Mouse (Mus musculus) kidney, embryonic 14.5 days (tissue): ENCODE results near the gene Eif4h. TPM values are rescaled to one million over a fixed set of nuclear protein-coding genes. Genes with fewer than 3 reads are reported as not detected.

Experiments used
- ATAC-seq: fragments of 200-750 bp; cut with Nextera tagmentation; 2 replicates; pipeline ENCODE4 v1.8.0; 2017; ENCODE audit warnings: moderate number of reproducible peaks, mild to moderate bottlenecking, moderate TSS enrichment, moderate library complexity; ENCODE audit not compliant: low FRiP score, low TSS enrichment
- H3K27ac ChIP-seq: fragments of 300-500 bp; sonication (generic); 2 replicates; pipeline ENCODE4 v1.5.1; 2014; ENCODE audit warnings: low read depth, mild to moderate bottlenecking, low read length, moderate library complexity, mixed read lengths
- H3K27me3 ChIP-seq: fragments of 300-500 bp; sonication (generic); 2 replicates; pipeline ENCODE4 v1.6.1; 2014; ENCODE audit warnings: mild to moderate bottlenecking, low read length; ENCODE audit not compliant: control insufficient read depth, insufficient read depth
- H3K36me3 ChIP-seq: fragments of 300-500 bp; sonication (generic); 2 replicates; pipeline ENCODE4 v1.6.1; 2014; ENCODE audit warnings: low read length, mixed read lengths; ENCODE audit not compliant: control insufficient read depth, insufficient read depth
- H3K4me1 ChIP-seq: fragments of 300-500 bp; sonication (generic); 2 replicates; pipeline ENCODE4 v1.6.1; 2014; ENCODE audit warnings: low read length, mixed read lengths; ENCODE audit not compliant: control insufficient read depth, insufficient read depth
- H3K4me2 ChIP-seq: fragments of 300-500 bp; sonication (generic); replicated peaks from 2 replicates; pipeline ENCODE4 v1.6.1; 2014; ENCODE audit warnings: low read depth, mild to moderate bottlenecking, low read length
- H3K4me3 ChIP-seq: fragments of 300-500 bp; sonication (generic); 2 replicates; pipeline ENCODE4 v1.5.1; 2014; ENCODE audit warnings: mild to moderate bottlenecking, low read length
- H3K9ac ChIP-seq: fragments of 300-500 bp; sonication (generic); 2 replicates; pipeline ENCODE4 v1.6.1; 2014; ENCODE audit warnings: low read depth, mild to moderate bottlenecking, low read length, moderate library complexity
- H3K9me3 ChIP-seq: fragments of 300-500 bp; sonication (generic); 2 replicates; pipeline ENCODE4 v1.6.1; 2016; ENCODE audit warnings: low read length; ENCODE audit not compliant: control insufficient read depth
- WGBS: fragments of 180-500 bp; shearing (Covaris S2); extraction: QIAGEN DNeasy Blood & Tissue Kit; methylation state at CpG from one replicate; pipeline ENCODE4 v1.1.7; 2014; 5-methylcytosine and 5-hydroxymethylcytosine counted together
- polyA plus RNA-seq: library from polyadenylated mRNA; unstranded; fragments of >200 nt; fragmentation: Nextera tagmentation; extraction: Ambion mirVana; gene quantifications from 2 replicates; pipeline ENCODE4 v1.2.1, GENCODE M21; 2014

The Eif4h gene
- polyA plus RNA-seq, 1 experiment from 2014 or later, result 491 TPM

DNA sequence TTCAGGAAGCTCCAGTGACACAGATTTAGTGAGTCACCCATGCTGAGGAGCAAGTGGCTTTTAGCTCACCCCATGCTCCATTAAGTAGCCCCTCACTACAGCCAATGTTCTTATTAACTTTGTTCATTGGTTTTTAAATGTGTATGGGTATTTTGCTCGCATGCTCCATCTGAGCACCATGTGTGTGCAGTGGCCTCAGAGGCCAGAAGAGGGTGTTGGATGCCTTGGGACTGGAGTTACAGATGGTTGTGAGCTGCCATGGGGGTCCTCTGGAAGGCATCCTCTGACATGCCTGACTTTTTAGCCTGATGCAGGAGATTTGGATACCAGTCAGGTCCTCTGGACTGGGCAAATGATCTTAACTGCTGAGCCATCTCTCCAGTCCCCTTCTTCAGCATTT is 4.8 kb upstream of the Eif4h start:
- Histone ChIP-seq H3K9me3 (no peaks in the 10 kb centered on the region), H3K9ac (no peak overlapping the region), H3K27me3 (no peaks in the 10 kb centered on the region), H3K27ac (no peak overlapping the region), H3K4me3 (no peak overlapping the region), H3K4me2 (no peak overlapping the region), H3K36me3 (no peaks in the 10 kb centered on the region), H3K4me1 (no peaks in the 10 kb centered on the region)
- WGBS, result 72% methylated on average over 1 of the region's 1 CpGs
- no peak for ATAC-seq

- H3K4me1 ChIP-seq, result peaks cover 7% of the 10 kb centered on the region
- H3K9ac ChIP-seq, result no peak overlapping the region
- no peak overlapping the region for H3K27ac ChIP-seq
- H3K36me3 ChIP-seq, result peaks cover 14% of the 10 kb centered on the region
- no peaks in the 10 kb centered on the region for H3K9me3 ChIP-seq
- no peaks in the 10 kb centered on the region for H3K27me3 ChIP-seq
- no peak overlapping the region for H3K4me3 ChIP-seq
- ATAC-seq, result no peak
- H3K4me2 ChIP-seq, result no peak overlapping the region
- 81% methylated on average over 3 of the region's 3 CpGs for WGBS
Measured at GRCm38 (mm10) chr5:134640371-134640770, 1.1 kb upstream of the Eif4h start.

- H3K9me3 ChIP-seq, result no peaks in the 10 kb centered on the region
- peak overlapping the region; percentile 96 for H3K27ac ChIP-seq
- peak; percentile 68 for ATAC-seq
- peaks cover 30% of the 10 kb centered on the region for H3K36me3 ChIP-seq
- H3K4me1 ChIP-seq, result peaks cover 7% of the 10 kb centered on the region
- no peaks in the 10 kb centered on the region for H3K27me3 ChIP-seq
- peak overlapping the region; percentile 75 for H3K4me2 ChIP-seq
- WGBS, result under 1% methylated on average over 77 of the region's 85 CpGs
- H3K9ac ChIP-seq, result peak overlapping the region; percentile 100
- peak overlapping the region; percentile 100 for H3K4me3 ChIP-seq
Measured at GRCm38 (mm10) chr5:134638461-134639268, 625 bp downstream of the Eif4h start.

GRCm38 (mm10) chr5:134637820-134638367 is 1.4 kb downstream of the Eif4h start:
- no peaks in the 10 kb centered on the region for H3K9me3 ChIP-seq
- H3K4me3 ChIP-seq, result peak overlapping the region; percentile 100
- peak overlapping the region; percentile 100 for H3K9ac ChIP-seq
- WGBS, result 18% methylated on average over 5 of the region's 5 CpGs
- peak overlapping the region; percentile 75 for H3K4me2 ChIP-seq
- no peaks in the 10 kb centered on the region for H3K27me3 ChIP-seq
- peaks cover 7% of the 10 kb centered on the region for H3K4me1 ChIP-seq
- peaks cover 34% of the 10 kb centered on the region for H3K36me3 ChIP-seq
- no peak overlapping the region; the same call in 1 of the 2 replicates for H3K27ac ChIP-seq
- no peak for ATAC-seq

GRCm38 (mm10) chr5:134632841-134633240 is 6.4 kb downstream of the Eif4h start:
- Histone ChIP-seq H3K36me3 (peaks cover 71% of the 10 kb centered on the region), H3K4me1 (peaks cover 6% of the 10 kb centered on the region)
- WGBS, result 75% methylated on average over 2 of the region's 2 CpGs

GRCm38 (mm10) chr5:134630835-134631234 is 8.5 kb downstream of the Eif4h start:
- H3K27ac ChIP-seq, result no peak overlapping the region
- H3K36me3 ChIP-seq, result peaks cover 81% of the 10 kb centered on the region
- no peaks in the 10 kb centered on the region for H3K4me1 ChIP-seq
- H3K4me3 ChIP-seq, result no peak overlapping the region
- no peak overlapping the region for H3K4me2 ChIP-seq
- no peak for ATAC-seq
- H3K9ac ChIP-seq, result no peak overlapping the region
- no peaks in the 10 kb centered on the region for H3K9me3 ChIP-seq
- H3K27me3 ChIP-seq, result no peaks in the 10 kb centered on the region

More at GRCm38 (mm10) chr5:134632841-134633240, 6.4 kb downstream of the Eif4h start:
- Histone ChIP-seq H3K27me3 (no peaks in the 10 kb centered on the region), H3K4me2 (no peak overlapping the region), H3K9me3 (no peaks in the 10 kb centered on the region), H3K9ac (no peak overlapping the region), H3K27ac (no peak overlapping the region), H3K4me3 (no peak overlapping the region)
- ATAC-seq, result no peak

DNA sequence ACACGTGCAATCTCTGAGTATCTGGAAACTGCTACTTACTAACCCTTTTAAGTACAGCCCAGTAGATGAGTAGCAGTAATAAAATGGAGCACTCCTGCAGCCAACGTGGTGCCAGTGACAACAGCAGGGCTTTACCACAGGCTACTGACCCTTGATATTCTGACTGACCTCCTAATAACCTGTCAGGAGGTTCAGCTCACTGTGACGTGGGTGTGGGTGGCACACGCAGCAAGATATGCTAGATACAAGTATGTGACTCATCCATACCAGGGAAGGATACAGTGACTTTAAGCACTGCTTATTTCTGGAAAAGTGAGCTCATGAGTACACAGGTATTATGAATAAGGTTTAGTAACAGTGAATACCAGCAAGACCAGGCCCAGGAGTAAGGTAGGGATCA is 9.8 kb downstream of the Eif4h start:
- Histone ChIP-seq H3K27ac (no peak overlapping the region), H3K4me1 (no peaks in the 10 kb centered on the region), H3K27me3 (no peaks in the 10 kb centered on the region), H3K4me3 (no peak overlapping the region), H3K9me3 (no peaks in the 10 kb centered on the region), H3K4me2 (no peak overlapping the region), H3K36me3 (peaks cover 82% of the 10 kb centered on the region), H3K9ac (no peak overlapping the region)
- 67% methylated on average over 4 of the region's 4 CpGs for WGBS
- ATAC-seq, result no peak

- Histone ChIP-seq H3K4me1 (no peaks in the 10 kb centered on the region), H3K4me2 (no peak overlapping the region), H3K9ac (no peak overlapping the region), H3K9me3 (no peaks in the 10 kb centered on the region), H3K36me3 (peaks cover 98% of the 10 kb centered on the region), H3K27me3 (no peaks in the 10 kb centered on the region), H3K27ac (no peak overlapping the region), H3K4me3 (no peak overlapping the region)
- no peak for ATAC-seq
- WGBS, result 94% methylated on average over 2 of the region's 2 CpGs
Measured at GRCm38 (mm10) chr5:134622069-134622468, 17.2 kb downstream of the Eif4h start.

DNA sequence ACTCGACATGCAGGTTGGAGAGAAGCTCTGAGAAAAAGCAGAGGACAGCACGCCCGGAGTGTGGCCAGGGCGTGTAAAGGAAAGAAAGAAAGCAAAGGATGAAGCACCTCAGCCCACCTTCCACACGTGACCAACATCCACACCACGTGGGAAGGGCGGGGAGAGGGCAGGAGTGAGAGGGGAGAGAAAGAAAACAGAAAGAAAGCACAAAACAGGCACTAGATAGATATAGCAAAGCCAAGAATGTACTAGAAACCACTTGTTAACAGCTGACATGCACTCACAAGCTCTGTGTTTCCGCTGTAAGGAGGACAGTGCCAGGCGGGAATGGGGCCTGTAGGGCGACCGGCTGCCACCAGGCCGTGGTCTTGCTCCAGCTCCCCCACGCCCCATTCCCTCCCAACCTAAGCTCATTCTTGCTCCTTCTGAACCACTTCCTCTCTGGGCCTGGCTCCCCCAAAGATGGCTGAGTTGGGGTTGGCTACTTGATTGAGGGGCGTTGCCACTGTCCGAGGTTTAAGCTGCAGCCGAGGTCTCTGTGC is 18.1 kb downstream of the Eif4h start:
- ATAC-seq, result no peak
- Histone ChIP-seq H3K27ac (no peak overlapping the region), H3K4me2 (no peak overlapping the region)

More for the DNA sequence above, 18.1 kb downstream of the Eif4h start:
- Histone ChIP-seq H3K4me3 (no peak overlapping the region), H3K9me3 (no peaks in the 10 kb centered on the region), H3K36me3 (peaks cover 93% of the 10 kb centered on the region), H3K27me3 (no peaks in the 10 kb centered on the region), H3K4me1 (no peaks in the 10 kb centered on the region), H3K9ac (no peak overlapping the region)
- 91% methylated on average over 16 of the region's 16 CpGs for WGBS
